Mouse (Mus musculus) heart, adult 2 months (tissue): Measurements from ENCODE around the gene Mrpl21. TPM values are rescaled to one million over a fixed set of nuclear protein-coding genes. Genes with fewer than 3 reads are reported as not detected.
A peak's percentile ranks its signal among the peaks of the same experiment; 100 is the strongest.

Experiments
- DNase-seq, 2 experiments: peaks; one replicate each; pipeline ENCODE4 v3.0.0; 2021
- H3K27ac ChIP-seq: fragments of 200-600 bp; 2 replicates; pipeline ENCODE4 v1.8.1; 2022
- H3K27me3 ChIP-seq: fragments of 200-500 bp; 2 replicates; pipeline ENCODE4 v1.6.1; 2012; ENCODE audit warnings: mild to moderate bottlenecking, low read length, inconsistent platforms, mixed read lengths; ENCODE audit not compliant: control insufficient read depth, insufficient read depth
- H3K36me3 ChIP-seq: fragments of 200-500 bp; 2 replicates; pipeline ENCODE4 v1.6.1; 2012; ENCODE audit warnings: low read length, inconsistent platforms; ENCODE audit not compliant: control insufficient read depth, insufficient read depth
- H3K4me1 ChIP-seq: fragments of 200-500 bp; 2 replicates; pipeline ENCODE4 v1.6.1; 2011; ENCODE audit warnings: low read length; ENCODE audit not compliant: control insufficient read depth, insufficient read depth
- H3K4me3 ChIP-seq: fragments of 200-600 bp; 2 replicates; pipeline ENCODE4 v1.8.1; 2022
- H3K79me2 ChIP-seq: fragments of 200-500 bp; replicated peaks from 2 replicates; pipeline ENCODE4 v1.6.1; 2012; ENCODE audit warnings: mild to moderate bottlenecking, inconsistent platforms, low read length, moderate library complexity, mixed read lengths; ENCODE audit not compliant: control insufficient read depth, insufficient read depth
- H3K9ac ChIP-seq: fragments of 200-500 bp; 2 replicates; pipeline ENCODE4 v1.6.1; 2012; ENCODE audit warnings: low read depth, mild to moderate bottlenecking, control low read depth, inconsistent platforms, low read length, mixed read lengths
- CTCF ChIP-seq: fragments of 200-600 bp; IDR thresholded peaks from 2 replicates; pipeline ENCODE4 v1.8.1; 2022; ENCODE audit warnings: antibody characterized with exemption, mild to moderate bottlenecking, moderate library complexity
- EP300 ChIP-seq: fragments of 200-500 bp; IDR thresholded peaks from 2 replicates; pipeline ENCODE4 v1.6.1; 2011; ENCODE audit warnings: low read depth, low read length, control low read depth; ENCODE audit not compliant: insufficient read depth
- POLR2A ChIP-seq: fragments of 200-500 bp; IDR thresholded peaks from 2 replicates; pipeline ENCODE4 v1.6.1; 2011; ENCODE audit warnings: mild to moderate bottlenecking, low read depth, low read length, control low read depth; ENCODE audit not compliant: insufficient read depth
- WGBS: fragments of 180-500 bp; shearing (Covaris S2); methylation state at CpG from one replicate; pipeline ENCODE4 v1.1.7; 2018; 5-methylcytosine and 5-hydroxymethylcytosine counted together
- intact Hi-C: fragments of 180-260 bp; cut with DNase I; formaldehyde crosslinking; loops from one replicate; pipeline ENCODE4 v1.15.1; 2025
- polyA plus RNA-seq: library from polyadenylated mRNA; depleted of rRNA; stranded (reverse); fragments of >200 nt; gene quantifications from 2 replicates; pipeline ENCODE4 v1.2.3, GENCODE M21; 2012
- total RNA-seq, 2 experiments: library from RNA; stranded (reverse); gene quantifications; 2 replicates each; pipeline ENCODE4 v1.2.3; 2021

Gene Mrpl21
- total and polyA plus RNA-seq, 3 experiments: 76.9 to 90.1 (median 79.4) TPM

DNA sequence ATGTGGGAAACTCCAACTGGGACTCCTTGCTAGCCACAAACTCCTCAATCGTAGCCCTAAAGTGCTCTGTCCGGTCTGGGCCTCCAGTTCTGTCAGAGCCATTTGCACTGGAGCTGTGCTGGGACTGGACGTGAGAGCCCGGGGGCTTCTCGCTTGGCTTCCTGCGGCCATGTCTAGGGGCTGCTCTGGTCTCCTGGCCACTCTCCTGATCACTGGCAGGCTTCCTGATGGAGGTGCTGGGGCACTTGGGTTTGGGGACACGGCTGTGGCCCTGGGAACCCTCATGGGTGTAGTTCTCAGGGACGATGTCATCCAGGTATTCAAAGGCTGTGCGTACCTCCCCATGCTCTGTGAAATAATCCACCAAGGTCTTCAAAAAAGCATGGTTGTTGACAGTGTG, 17.5 kb upstream of the Mrpl21 start:
- no peaks in the 10 kb centered on the region for H3K4me1 ChIP-seq
- peak in 1 of 2 experiments; percentile 9 for DNase-seq
- WGBS: 96% methylated on average over 9 of the region's 9 CpGs
- H3K9ac ChIP-seq: no peak overlapping the region
- H3K36me3 ChIP-seq: no peaks in the 10 kb centered on the region
- intact Hi-C loops: no loop called here
- H3K27ac ChIP-seq: no peak overlapping the region
- H3K79me2 ChIP-seq: no peaks in the 10 kb centered on the region
- no peak overlapping the region for H3K4me3 ChIP-seq
- no peak for TF ChIP-seq EP300
- TF ChIP-seq CTCF: no peak
- TF ChIP-seq POLR2A: no peak
- H3K27me3 ChIP-seq: no peaks in the 10 kb centered on the region

DNA sequence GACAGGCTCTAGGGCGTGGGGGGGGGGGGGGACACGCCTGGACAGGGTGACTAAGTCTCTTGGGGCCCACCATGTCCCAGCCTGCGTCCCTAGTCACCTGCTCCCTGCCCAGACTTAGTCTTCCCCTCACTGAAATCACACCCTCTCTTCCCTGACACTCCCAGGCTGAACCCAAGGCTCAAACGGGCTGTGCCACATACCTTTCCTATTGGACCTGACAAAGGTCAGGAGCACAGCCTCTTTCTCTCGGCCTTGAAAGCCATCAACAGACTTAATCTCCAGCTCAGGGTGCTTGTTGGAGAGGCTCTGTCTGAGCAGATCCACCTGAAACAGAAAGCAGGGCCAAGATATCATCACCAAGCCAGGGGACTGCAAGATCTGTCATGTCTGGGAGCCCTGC, 16.6 kb upstream of the Mrpl21 start:
- 93% methylated on average over 5 of the region's 5 CpGs for WGBS
- no peak for DNase-seq
- intact Hi-C loops: no loop called here
- no peaks in the 10 kb centered on the region for H3K4me1 ChIP-seq
- no peak overlapping the region for H3K4me3 ChIP-seq
- H3K9ac ChIP-seq: no peak overlapping the region
- H3K27ac ChIP-seq: no peak overlapping the region
- no peaks in the 10 kb centered on the region for H3K36me3 ChIP-seq
- TF ChIP-seq POLR2A (no peak), CTCF (no peak), EP300 (no peak)
- H3K79me2 ChIP-seq: no peaks in the 10 kb centered on the region
- H3K27me3 ChIP-seq: no peaks in the 10 kb centered on the region

- intact Hi-C loops: no loop called here
- no peak overlapping the region for H3K4me3 ChIP-seq
- no peaks in the 10 kb centered on the region for H3K4me1 ChIP-seq
- WGBS: 98% methylated on average over 4 of the region's 4 CpGs
- no peak overlapping the region for H3K27ac ChIP-seq
- no peaks in the 10 kb centered on the region for H3K79me2 ChIP-seq
- H3K27me3 ChIP-seq: no peaks in the 10 kb centered on the region
- TF ChIP-seq CTCF (no peak), EP300 (no peak), POLR2A (no peak)
- peak in 1 of 2 experiments; percentile 7 for DNase-seq
- H3K9ac ChIP-seq: no peak overlapping the region
- H3K36me3 ChIP-seq: no peaks in the 10 kb centered on the region
Measured at GRCm38 (mm10) chr19:3266676-3267075, 16.0 kb upstream of the Mrpl21 start.

- Histone ChIP-seq H3K36me3 (no peaks in the 10 kb centered on the region), H3K9ac (no peak overlapping the region), H3K4me1 (no peaks in the 10 kb centered on the region), H3K27ac (no peak overlapping the region), H3K27me3 (no peaks in the 10 kb centered on the region), H3K79me2 (no peaks in the 10 kb centered on the region), H3K4me3 (no peak overlapping the region)
- 91% methylated on average over 4 of the region's 4 CpGs for WGBS
- TF ChIP-seq POLR2A (no peak), CTCF (no peak), EP300 (no peak)
- intact Hi-C loops: no loop called here
- DNase-seq: no peak
Measured at GRCm38 (mm10) chr19:3267340-3267739, 15.4 kb upstream of the Mrpl21 start.

DNA sequence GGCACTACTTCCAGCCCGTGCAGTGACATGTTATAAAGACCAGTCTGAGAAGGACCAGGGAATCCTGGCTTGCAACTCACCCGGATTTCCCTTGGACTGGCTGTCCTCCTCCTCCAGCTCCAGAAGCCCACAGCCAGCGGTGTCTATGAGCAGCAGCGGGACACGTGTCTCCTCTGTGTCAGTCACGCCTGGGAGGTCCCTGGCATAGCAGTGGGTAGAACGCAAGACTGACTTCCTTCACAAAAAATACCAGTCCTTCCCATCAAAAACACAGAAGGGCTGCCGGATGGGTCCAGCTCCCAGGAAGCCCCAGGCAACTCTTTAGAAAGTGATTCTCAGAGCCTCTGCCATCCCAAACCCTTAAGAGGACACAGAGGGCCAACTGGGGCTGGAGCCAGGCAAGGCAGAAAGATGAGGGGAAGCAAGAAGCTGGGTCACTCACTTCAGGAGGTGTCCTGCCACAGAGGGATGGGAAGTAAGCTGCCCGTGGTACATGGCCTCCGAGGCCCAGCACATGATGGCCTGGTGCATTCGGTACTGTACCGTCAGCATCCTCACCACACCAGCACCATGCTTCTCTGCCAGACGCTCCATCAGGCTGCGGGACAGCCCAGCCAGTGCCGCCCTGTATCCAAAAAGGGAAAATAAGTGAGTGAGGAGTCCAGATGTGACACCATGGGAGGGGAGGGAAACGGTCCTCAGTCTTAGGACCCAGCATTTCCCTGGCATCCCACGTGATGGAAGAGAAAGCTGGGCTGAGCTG, 14.3 kb upstream of the Mrpl21 start:
- peak in 1 of 2 experiments; percentile 13 for DNase-seq
- H3K27me3 ChIP-seq: no peaks in the 10 kb centered on the region

DNA sequence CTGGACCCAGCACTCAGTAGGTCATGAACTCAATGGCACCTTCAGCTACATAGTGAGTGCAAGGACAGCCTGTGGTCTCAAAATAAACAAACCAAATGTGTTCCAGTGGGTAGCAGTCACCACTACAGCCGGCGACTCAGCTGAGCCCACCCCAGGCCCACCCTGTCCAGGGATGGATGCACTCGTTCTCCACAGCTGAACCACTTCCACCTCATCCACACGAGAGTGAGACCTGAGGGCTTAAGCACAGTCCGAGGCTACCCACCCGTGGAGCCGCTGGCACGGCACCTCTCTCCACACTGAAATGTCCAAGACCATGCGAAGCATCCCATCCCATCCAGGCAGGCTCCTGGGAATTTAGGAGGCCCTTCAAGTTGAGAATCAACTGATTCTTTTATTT, 13.4 kb upstream of the Mrpl21 start:
- 90% methylated on average over 9 of the region's 9 CpGs for WGBS
- intact Hi-C loops: no loop called here

More for the DNA sequence above, 14.3 kb upstream of the Mrpl21 start:
- WGBS: 93% methylated on average over 17 of the region's 17 CpGs
- no peaks in the 10 kb centered on the region for H3K79me2 ChIP-seq
- intact Hi-C loops: no loop called here
- no peak overlapping the region for H3K9ac ChIP-seq
- H3K27ac ChIP-seq: no peak overlapping the region
- no peaks in the 10 kb centered on the region for H3K36me3 ChIP-seq
- H3K4me3 ChIP-seq: no peak overlapping the region
- H3K4me1 ChIP-seq: no peaks in the 10 kb centered on the region
- TF ChIP-seq CTCF (no peak), POLR2A (no peak), EP300 (no peak)

More for the DNA sequence above, 13.4 kb upstream of the Mrpl21 start:
- no peaks in the 10 kb centered on the region for H3K4me1 ChIP-seq
- no peak overlapping the region for H3K27ac ChIP-seq
- no peak overlapping the region for H3K4me3 ChIP-seq
- H3K9ac ChIP-seq: no peak overlapping the region
- no peaks in the 10 kb centered on the region for H3K79me2 ChIP-seq
- no peak for TF ChIP-seq EP300
- TF ChIP-seq POLR2A: no peak
- TF ChIP-seq CTCF: no peak
- no peaks in the 10 kb centered on the region for H3K27me3 ChIP-seq
- DNase-seq: peak in 1 of 2 experiments; percentile 8
- H3K36me3 ChIP-seq: no peaks in the 10 kb centered on the region
